Mouse (Mus musculus) layer of hippocampus, adult 18-20 months (tissue): ENCODE results near the gene Mrpl20. TPM values are rescaled to one million over a fixed set of nuclear protein-coding genes. Genes with fewer than 3 reads are reported as not detected.

Experiments
- DNase-seq, 2 experiments: peaks; one replicate each; pipeline ENCODE4 v3.0.0; 2022; ENCODE audit warnings: low spot score in 2 of 2
- microRNA-seq, 2 experiments: library from miRNA; unstranded; fragments of <30 nt; microRNA quantifications; one replicate each; pipeline ENCODE4 v1.2.0; 2021
- total RNA-seq, 2 experiments: library from RNA; stranded (reverse); gene quantifications; 2 replicates each; pipeline ENCODE4 v1.2.3; 2021

The Mrpl20 gene
- total RNA-seq, 2 experiments from 2014 or later: 74.7 to 91.6 TPM

GRCm38 (mm10) chr4:155851951-155852411 is 49.3 kb downstream of the Mrpl20 start:
- DNase-seq: no peak

- DNase-seq: no peak
These were observed 50.7 kb downstream of the Mrpl20 start for GRCm38 (mm10) chr4:155853421-155853820.

GRCm38 (mm10) chr4:155854991-155855390 is 52.3 kb downstream of the Mrpl20 start:
- no peak for DNase-seq

- no peak for DNase-seq
These were observed 53.4 kb downstream of the Mrpl20 start for GRCm38 (mm10) chr4:155856071-155856470.

GRCm38 (mm10) chr4:155856881-155857280 is 54.2 kb downstream of the Mrpl20 start:
- DNase-seq: no peak

GRCm38 (mm10) chr4:155859318-155859717 is 56.6 kb downstream of the Mrpl20 start:
- no peak for DNase-seq

Small RNA genes within 50 kb of the gene (microRNA-seq; reads per million reads assigned to microRNA genes)
- gene Gm27743: 0 reads per million in 2 experiments

Other genes with a start within 250 kb of the Mrpl20 start
- 10 to 100 TPM; 65.4 to 69.2 TPM for gene Nadk, start 240.5 kb upstream of the Mrpl20 start, total RNA-seq
- gene Slc35e2, start 201.5 kb upstream of the Mrpl20 start, total RNA-seq: 10 to 100 TPM; 39.3 to 42.3 TPM
- 10 to 100 TPM; 45.3 to 47.0 TPM for gene Cdk11b, start 178.0 kb upstream of the Mrpl20 start, total RNA-seq
- not detected for gene Gm10563, start 157.5 kb upstream of the Mrpl20 start, total RNA-seq
- gene Mmp23, start 149.5 kb upstream of the Mrpl20 start, total RNA-seq: 1 to 10 TPM; 2.8 to 4.2 TPM
- 100 to 1,000 TPM; 106 to 112 TPM for gene Mib2, start 133.7 kb upstream of the Mrpl20 start, total RNA-seq
- 10 to 100 TPM; 23.3 to 23.5 TPM for gene Fndc10, start 108.5 kb upstream of the Mrpl20 start, total RNA-seq
- 10 to 100 TPM; 81.4 to 89.1 TPM for gene Ssu72, start 98.1 kb upstream of the Mrpl20 start, total RNA-seq
- 10 to 100 TPM; 35.8 to 39.5 TPM for gene Tmem240, start 68.1 kb upstream of the Mrpl20 start, total RNA-seq
- gene Atad3a, start 41.8 kb upstream of the Mrpl20 start, total RNA-seq: 10 to 100 TPM; 50.6 to 50.9 TPM
- 10 to 100 TPM; 10.4 to 11.9 TPM for gene Vwa1, start 28.2 kb upstream of the Mrpl20 start, total RNA-seq
- 10 to 100 TPM; 25.6 to 30.8 TPM for gene Tmem88b, start 17.0 kb upstream of the Mrpl20 start, total RNA-seq
- gene Ankrd65, start 12.4 kb upstream of the Mrpl20 start, total RNA-seq: not detected
- gene Ccnl2, start 9.6 kb downstream of the Mrpl20 start, total RNA-seq: 10 to 100 TPM; 70.4 to 79.3 TPM
- gene Aurkaip1, start 28.4 kb downstream of the Mrpl20 start, total RNA-seq: 100 to 1,000 TPM in 1 of 2 experiments, 10 to 100 TPM in 1; 97.4 to 106 TPM
- 1 to 10 TPM; 5.6 to 6.9 TPM for gene Mxra8, start 36.8 kb downstream of the Mrpl20 start, total RNA-seq
- 10 to 100 TPM; 85.4 to 86.9 TPM for gene Dvl1, start 44.5 kb downstream of the Mrpl20 start, total RNA-seq
- under 1 TPM; 0.30 to 0.35 TPM for gene Tas1r3, start 60.5 kb downstream of the Mrpl20 start, total RNA-seq
- 10 to 100 TPM; 31.9 to 33.2 TPM for gene Cptp, start 66.6 kb downstream of the Mrpl20 start, total RNA-seq
- gene Ints11, start 66.7 kb downstream of the Mrpl20 start, total RNA-seq: 10 to 100 TPM; 29.0 to 33.8 TPM
- gene Pusl1, start 88.9 kb downstream of the Mrpl20 start, total RNA-seq: 10 to 100 TPM; 45.8 to 54.9 TPM
- gene Acap3, start 88.9 kb downstream of the Mrpl20 start, total RNA-seq: 100 to 1,000 TPM; 105 to 120 TPM
- 10 to 100 TPM; 68.2 to 70.8 TPM for gene Ube2j2, start 141.0 kb downstream of the Mrpl20 start, total RNA-seq
- 10 to 100 TPM; 15.7 to 16.8 TPM for gene C1qtnf12, start 159.4 kb downstream of the Mrpl20 start, total RNA-seq
- 10 to 100 TPM in 1 of 2 experiments, 1 to 10 TPM in 1; 9.3 to 10.3 TPM for gene B3galt6, start 189.8 kb downstream of the Mrpl20 start, total RNA-seq
- gene Sdf4, start 190.0 kb downstream of the Mrpl20 start, total RNA-seq: 100 to 1,000 TPM; 202 to 203 TPM
- 1 to 10 TPM in 1 of 2 experiments, under 1 TPM in 1; 0.94 to 1.4 TPM for gene Tnfrsf4, start 211.0 kb downstream of the Mrpl20 start, total RNA-seq
- gene Tnfrsf18, start 223.3 kb downstream of the Mrpl20 start, total RNA-seq: not detected